Mouse (Mus musculus) hindbrain, embryonic 14.5 days (tissue): ENCODE data around the gene Jaml. TPM values are rescaled to one million over a fixed set of nuclear protein-coding genes. Genes with fewer than 3 reads are reported as not detected.

Experiments used
- ATAC-seq: fragments of 200-750 bp; cut with Nextera tagmentation; 2 replicates; pipeline ENCODE4 v1.8.0; 2017; ENCODE audit warnings: moderate number of reproducible peaks, mild to moderate bottlenecking, moderate TSS enrichment, moderate library complexity; ENCODE audit not compliant: low FRiP score
- DNase-seq: peaks from one replicate; pipeline ENCODE4 v3.0.0-alpha.2; 2015; ENCODE audit warnings: low spot score
- H3K27ac ChIP-seq: fragments of 300-500 bp; sonication (generic); 2 replicates; pipeline ENCODE4 v1.5.1; 2014; ENCODE audit warnings: mild to moderate bottlenecking, moderate library complexity
- H3K27me3 ChIP-seq: fragments of 300-500 bp; sonication (generic); 2 replicates; pipeline ENCODE4 v1.6.1; 2014; ENCODE audit warnings: mild to moderate bottlenecking, low read length, mixed read lengths; ENCODE audit not compliant: control insufficient read depth, insufficient read depth
- H3K36me3 ChIP-seq: fragments of 300-500 bp; sonication (generic); replicated peaks from 2 replicates; pipeline ENCODE4 v1.6.1; 2014; ENCODE audit not compliant: control insufficient read depth, insufficient read depth
- H3K4me1 ChIP-seq: fragments of 300-500 bp; sonication (generic); replicated peaks from 2 replicates; pipeline ENCODE4 v1.6.1; 2014; ENCODE audit warnings: antibody characterized with exemption, low read length, mixed read lengths; ENCODE audit not compliant: control insufficient read depth, insufficient read depth
- H3K4me2 ChIP-seq: fragments of 300-500 bp; sonication (generic); replicated peaks from 2 replicates; pipeline ENCODE4 v1.6.1; 2014; ENCODE audit warnings: mild to moderate bottlenecking, moderate library complexity
- H3K4me3 ChIP-seq: fragments of 300-500 bp; sonication (generic); replicated peaks from 2 replicates; pipeline ENCODE4 v1.5.1; 2014; ENCODE audit warnings: mild to moderate bottlenecking, low read length
- H3K9ac ChIP-seq: fragments of 300-500 bp; sonication (generic); 2 replicates; pipeline ENCODE4 v1.6.1; 2014
- H3K9me3 ChIP-seq: fragments of 300-500 bp; sonication (generic); 2 replicates; pipeline ENCODE4 v1.6.1; 2016; ENCODE audit warnings: low read length; ENCODE audit not compliant: control insufficient read depth
- WGBS: fragments of 180-500 bp; shearing (Covaris S2); extraction: QIAGEN DNeasy Blood & Tissue Kit; methylation state at CpG from one replicate; pipeline ENCODE4 v1.1.7; 2014; 5-methylcytosine and 5-hydroxymethylcytosine counted together
- polyA plus RNA-seq: library from polyadenylated mRNA; unstranded; fragments of >200 nt; fragmentation: Nextera tagmentation; extraction: Ambion mirVana; gene quantifications from 2 replicates; pipeline ENCODE4 v1.2.1, GENCODE M21; 2014

Gene Jaml
- polyA plus RNA-seq, 1 experiment from 2014 or later = not detected

- Histone ChIP-seq H3K9ac (peak overlapping the region; percentile 44), H3K36me3 (no peaks in the 10 kb centered on the region), H3K27ac (no peak overlapping the region), H3K4me2 (peak overlapping the region; percentile 63), H3K4me1 (peaks cover 7% of the 10 kb centered on the region; the same call in 1 of the 2 replicates), H3K9me3 (no peaks in the 10 kb centered on the region), H3K27me3 (peaks cover 58% of the 10 kb centered on the region), H3K4me3 (peak overlapping the region; percentile 27)
- DNase-seq (no peak), ATAC-seq (peak; percentile 40; the same call in 1 of the 2 replicates)
- 3% methylated on average over 27 of the region's 27 CpGs for WGBS
Observed at GRCm38 (mm10) chr9:45145533-45146266, 66.7 kb downstream of the Jaml start.

DNA sequence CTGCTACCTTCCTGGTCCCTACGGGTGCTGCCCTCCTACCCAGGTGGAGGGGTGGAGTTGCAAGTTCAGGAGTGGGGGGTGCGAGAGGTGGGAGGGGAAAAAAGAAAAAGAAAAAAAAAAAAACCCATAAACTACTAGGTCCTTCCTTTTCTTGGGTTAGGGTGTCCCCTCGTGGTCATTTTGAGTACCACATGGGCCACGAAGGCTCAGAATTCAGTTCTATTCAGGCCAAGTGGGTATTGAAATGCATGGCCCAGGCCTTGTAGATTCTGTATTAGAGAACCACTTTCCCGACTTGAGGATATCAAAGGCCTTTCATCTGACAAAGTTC is 67.2 kb downstream of the Jaml start:
- ATAC-seq (no peak), DNase-seq (peak; percentile 87)
- peak overlapping the region; percentile 44 for H3K9ac ChIP-seq
- peaks cover 7% of the 10 kb centered on the region; the same call in 1 of the 2 replicates for H3K4me1 ChIP-seq
- peak overlapping the region; percentile 63 for H3K4me2 ChIP-seq
- peaks cover 53% of the 10 kb centered on the region for H3K27me3 ChIP-seq
- no peak overlapping the region for H3K27ac ChIP-seq
- WGBS = under 1% methylated on average over 5 of the region's 5 CpGs
- peak overlapping the region; percentile 27 for H3K4me3 ChIP-seq
- no peaks in the 10 kb centered on the region for H3K36me3 ChIP-seq
- H3K9me3 ChIP-seq = no peaks in the 10 kb centered on the region

DNA sequence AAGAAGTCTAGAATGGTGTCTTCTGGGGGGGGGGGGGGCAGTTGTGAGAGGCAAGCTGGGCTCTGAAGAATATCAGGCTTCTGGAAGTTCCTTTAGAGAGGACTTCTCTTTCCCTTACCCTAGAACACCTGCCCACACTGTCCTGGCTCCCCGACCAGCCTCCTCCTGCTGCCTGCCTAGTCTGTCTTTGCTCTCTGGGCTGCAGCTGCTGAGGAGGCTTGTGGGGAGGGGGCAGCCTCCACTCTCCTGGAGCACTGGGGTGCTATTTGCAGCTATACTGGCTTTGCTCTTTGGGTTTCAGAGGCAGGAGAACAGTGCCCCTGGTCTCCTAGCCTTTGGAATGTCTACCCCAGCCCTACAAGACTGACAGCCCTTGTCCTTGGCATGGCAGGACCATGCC is 72.0 kb downstream of the Jaml start:
- Histone ChIP-seq H3K9ac (no peak overlapping the region), H3K4me2 (no peak overlapping the region), H3K9me3 (no peaks in the 10 kb centered on the region), H3K27me3 (peaks cover 15% of the 10 kb centered on the region), H3K4me3 (no peak overlapping the region), H3K4me1 (0 out of 2 replicates have a peak, but pooled peaks cover 2% of the 10 kb centered on the region), H3K36me3 (no peaks in the 10 kb centered on the region), H3K27ac (no peak overlapping the region)
- no peak for ATAC-seq
- no peak for DNase-seq
- WGBS = 91% methylated on average over 1 of the region's 1 CpGs

DNA sequence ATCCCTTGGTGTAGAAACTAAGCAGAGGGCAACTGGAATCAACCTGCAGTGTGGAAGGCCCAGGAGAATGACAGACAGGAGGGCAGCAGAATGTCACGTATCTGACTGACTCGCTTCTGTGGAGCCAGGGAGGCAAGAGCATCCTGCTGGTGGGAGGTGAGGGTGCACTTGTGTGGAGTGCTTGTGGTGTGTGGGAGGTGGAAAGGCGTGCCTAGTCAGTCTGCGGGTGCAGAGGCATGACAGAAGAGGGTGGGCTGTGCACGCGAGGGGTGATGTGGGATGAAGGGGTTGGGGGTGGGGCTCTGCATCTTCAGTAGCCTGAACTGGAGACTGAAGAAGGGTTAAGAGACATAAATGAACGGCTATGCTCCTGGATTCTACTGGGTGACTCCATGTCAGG is 74.4 kb downstream of the Jaml start:
- Histone ChIP-seq H3K4me3 (no peak overlapping the region), H3K27me3 (no peaks in the 10 kb centered on the region; the same call in 1 of the 2 replicates), H3K9ac (no peak overlapping the region), H3K4me2 (no peak overlapping the region), H3K9me3 (no peaks in the 10 kb centered on the region), H3K27ac (no peak overlapping the region), H3K4me1 (no peaks in the 10 kb centered on the region), H3K36me3 (no peaks in the 10 kb centered on the region)
- ATAC-seq (no peak), DNase-seq (no peak)
- 59% methylated on average over 7 of the region's 7 CpGs for WGBS

Other genes starting within 250 kb of the Jaml start
- gene Kmt2a, start 197.9 kb upstream of the Jaml start, polyA plus RNA-seq = 17.1 and 19.3 TPM in 2 replicates
- 774 and 980 TPM in 2 replicates for gene Atp5l, start 158.4 kb upstream of the Jaml start, polyA plus RNA-seq
- 46.0 and 50.2 TPM in 2 replicates for gene Ube4a, start 113.6 kb upstream of the Jaml start, polyA plus RNA-seq
- not detected in 2 replicates for gene Cd3g, start 98.8 kb upstream of the Jaml start, polyA plus RNA-seq
- not detected in 2 replicates for gene Cd3d, start 97.4 kb upstream of the Jaml start, polyA plus RNA-seq
- 0.20 and 0.22 TPM in 2 replicates for gene Cd3e, start 69.6 kb upstream of the Jaml start, polyA plus RNA-seq
- 0.44 and 0.90 TPM in 2 replicates for gene Mpzl2, start 39.4 kb upstream of the Jaml start, polyA plus RNA-seq
- gene Mpzl3, start 24.0 kb upstream of the Jaml start, polyA plus RNA-seq = 1.1 and 1.7 TPM in 2 replicates
- 6.9 and 8.1 TPM in 2 replicates for gene Scn2b, start 38.6 kb downstream of the Jaml start, polyA plus RNA-seq
- gene Scn4b, start 59.2 kb downstream of the Jaml start, polyA plus RNA-seq = 0.07 and 0.17 TPM in 2 replicates
- not detected in 2 replicates for gene BC049352, start 102.8 kb downstream of the Jaml start, polyA plus RNA-seq
- not detected in 2 replicates for gene Tmprss4, start 124.9 kb downstream of the Jaml start, polyA plus RNA-seq
- 0.68 and 0.85 TPM in 2 replicates for gene Il10ra, start 190.0 kb downstream of the Jaml start, polyA plus RNA-seq
- gene Tmprss13, start 239.9 kb downstream of the Jaml start, polyA plus RNA-seq = not detected in 2 replicates